8 mouse cellular contexts compared by ENCODE assay signal in the genomic region with DNA sequence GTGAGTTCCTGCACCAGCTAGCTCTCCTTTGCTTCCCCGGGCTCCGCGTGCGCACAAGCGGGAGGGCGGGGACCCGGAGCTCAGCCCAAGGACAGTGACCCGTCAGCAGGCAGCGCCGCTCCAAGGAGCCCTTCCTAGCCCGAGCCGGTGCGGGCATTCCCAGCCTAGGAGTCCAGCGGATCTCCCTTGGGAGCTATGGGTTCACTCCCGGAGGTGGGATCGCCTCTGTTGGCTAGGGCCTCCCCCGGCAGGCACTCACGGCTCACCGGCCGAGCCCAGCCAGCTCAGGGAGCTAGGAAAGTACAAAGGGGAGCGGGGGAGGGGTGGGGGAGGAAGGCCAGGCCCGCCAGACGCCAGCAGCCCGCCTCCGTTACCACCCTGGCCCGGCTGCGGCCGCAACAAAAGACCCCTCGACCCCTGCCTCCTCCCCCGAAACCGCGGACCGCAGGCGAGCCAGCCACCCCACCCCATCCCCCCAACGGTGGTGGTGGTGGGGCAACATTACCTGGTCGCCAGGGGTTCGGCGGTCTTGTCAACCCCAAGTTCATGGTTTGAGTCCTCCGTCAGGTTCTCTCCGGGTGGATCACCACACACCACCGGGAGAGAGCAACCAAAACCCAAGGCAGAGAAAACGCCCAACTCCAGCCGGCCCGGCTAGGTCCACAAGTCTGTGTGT.
DNase-seq lines count a peak whose midpoint lies in the region; ATAC-seq and TF ChIP-seq lines count a peak whose summit lies in the region.

No protein-coding gene starts in this region.

- H3K27ac ChIP-seq in layer of hippocampus, adult 2 months = peak overlapping the region; percentile 94
- peak overlapping the region; percentile 75 for H3K27ac ChIP-seq in intestine, postnatal 0 days (ENCODE audit: low read depth, low read length)
- H3K27ac ChIP-seq in liver, embryonic 14.5 days = no peak overlapping the region
- peak overlapping the region; percentile 98 for H3K27ac ChIP-seq in neural tube, embryonic 12.5 days

- no peak for TF ChIP-seq CTCF in layer of hippocampus, adult 2 months (conservative IDR thresholded peaks at IDR 0.05)
- TF ChIP-seq CTCF in intestine, postnatal 0 days (IDR thresholded peaks at IDR 0.05; ENCODE audit: low read depth) = peak; percentile 21; the same call in 1 of the 2 replicates
- TF ChIP-seq CTCF in liver, embryonic 14.5 days (IDR thresholded peaks at IDR 0.05; ENCODE audit: low read depth) = no peak

- WGBS in intestine, postnatal 0 days = under 1% methylated on average over 34 of the region's 44 CpGs
- WGBS in liver, embryonic 14.5 days (ENCODE audit: insufficient replicate concordance) = under 1% methylated on average over 44 of the region's 44 CpGs
- whole genome bisulfite sequencing in neural tube, embryonic 12.5 days = under 1% methylated on average over 44 of the region's 44 CpGs

- DNase-seq in layer of hippocampus, adult 2 months (ENCODE audit: low spot score in 2 of 2) = peak in 1 of 2 experiments; percentile 40
- DNase-seq in layer of hippocampus, postnatal 14 days (ENCODE audit: low spot score in 2 of 2) = no peak
- peak; percentile 93 for DNase-seq in embryo, embryonic 9.5 days (ENCODE audit: extremely low spot score)
- DNase-seq in heart, adult 11 months = peak; percentile 97
- DNase-seq in liver, embryonic 14.5 days (ENCODE audit: low read depth in 3 of 3, low spot score in 3 of 3) = no peak
- DNase-seq in urinary bladder, postnatal 25 days (ENCODE audit: low spot score) = peak; percentile 54

- no peaks in the 10 kb centered on the region for H3K27me3 ChIP-seq in intestine, postnatal 0 days (replicated peaks; ENCODE audit: control insufficient read depth, insufficient read depth, low read length)
- peaks cover 34% of the 10 kb centered on the region for H3K27me3 ChIP-seq in liver, embryonic 14.5 days (ENCODE audit: control insufficient read depth, insufficient read depth, low read length)
- H3K27me3 ChIP-seq in neural tube, embryonic 12.5 days (replicated peaks) = no peaks in the 10 kb centered on the region; the same call in 1 of the 2 replicates

- peak overlapping the region; percentile 66 for H3K4me3 ChIP-seq in layer of hippocampus, adult 2 months
- H3K4me3 ChIP-seq in intestine, postnatal 0 days (ENCODE audit: low read depth, low read length) = peak overlapping the region; percentile 77
- H3K4me3 ChIP-seq in liver, embryonic 14.5 days (ENCODE audit: insufficient read depth in 1 of 2, low read depth in 2 of 2, low read length in 2 of 2) = peak overlapping the region; percentile 51 to 53
- peak overlapping the region; percentile 98 for H3K4me3 ChIP-seq in neural tube, embryonic 12.5 days

- H3K9me3 ChIP-seq in intestine, postnatal 0 days (ENCODE audit: control insufficient read depth) = no peaks in the 10 kb centered on the region
- H3K9me3 ChIP-seq in liver, embryonic 14.5 days (ENCODE audit: control insufficient read depth, low read length) = no peaks in the 10 kb centered on the region
- no peaks in the 10 kb centered on the region for H3K9me3 ChIP-seq in neural tube, embryonic 12.5 days

- no peaks in the 10 kb centered on the region; the same call in 1 of the 2 replicates for H3K36me3 ChIP-seq in intestine, postnatal 0 days (ENCODE audit: control insufficient read depth, insufficient read depth)
- no peaks in the 10 kb centered on the region for H3K36me3 ChIP-seq in liver, embryonic 14.5 days (replicated peaks; ENCODE audit: control insufficient read depth, insufficient read depth, low read depth)
- H3K36me3 ChIP-seq in neural tube, embryonic 12.5 days = no peaks in the 10 kb centered on the region

- no peak for TF ChIP-seq EP300 in liver, embryonic 14.5 days (IDR thresholded peaks at IDR 0.05; ENCODE audit: low read depth)

- ATAC-seq in intestine, postnatal 0 days = peak; percentile 74
- peak; percentile 39 for ATAC-seq in liver, embryonic 14.5 days (ENCODE audit: insufficient read depth)
- peak; percentile 65 for ATAC-seq in neural tube, embryonic 12.5 days (ENCODE audit: low FRiP score, low read depth)

- no peaks in the 10 kb centered on the region for H3K4me1 ChIP-seq in intestine, postnatal 0 days (replicated peaks; ENCODE audit: control insufficient read depth, insufficient read depth, low read length)
- no peaks in the 10 kb centered on the region; a peak in 2 of 4 replicates for H3K4me1 ChIP-seq in liver, embryonic 14.5 days (replicated peaks; ENCODE audit: control insufficient read depth in 2 of 2, insufficient read depth in 2 of 2, low read length in 1 of 2)
- H3K4me1 ChIP-seq in neural tube, embryonic 12.5 days = peaks cover 26% of the 10 kb centered on the region

- peak overlapping the region; percentile 62 for H3K9ac ChIP-seq in intestine, postnatal 0 days (ENCODE audit: low read depth, low read length)
- H3K9ac ChIP-seq in liver, embryonic 14.5 days (replicated peaks) = peak overlapping the region; percentile 20
- H3K9ac ChIP-seq in neural tube, embryonic 12.5 days = peak overlapping the region; percentile 98

- peak overlapping the region; percentile 98 for H3K4me2 ChIP-seq in intestine, postnatal 0 days (replicated peaks; ENCODE audit: low read depth)
- peak overlapping the region; percentile 55 for H3K4me2 ChIP-seq in liver, embryonic 14.5 days (ENCODE audit: low read depth)
- H3K4me2 ChIP-seq in neural tube, embryonic 12.5 days (replicated peaks) = peak overlapping the region; percentile 71

Comparison
In these comparisons a context has a peak if more than half of its experiments do, and no peak if none do; other contexts are left out.
1. DNase-seq: peak in embryo, embryonic 9.5 days (single experiment), heart, adult 11 months (single experiment) and urinary bladder, postnatal 25 days (single experiment); none in layer of hippocampus, postnatal 14 days (0 of 2) and liver, embryonic 14.5 days (0 of 3).
2. H3K9ac ChIP-seq: peak in every context shown above with its lines; median percentile 98 in neural tube, embryonic 12.5 days; 62 in intestine, postnatal 0 days; 20 in liver, embryonic 14.5 days.
3. Peak in every context shown above with its lines, with median percentiles within 50 percentile points of each other: H3K4me3 ChIP-seq, ATAC-seq and H3K4me2 ChIP-seq.